Mouse (Mus musculus): ENCODE measurements around the gene Desi2. TPM values are rescaled to one million over a fixed set of nuclear protein-coding genes. Genes with fewer than 3 reads are reported as not detected.
"Not testable (repeated sequence)": the region's sequence is repeated elsewhere in the genome, so short reads cannot be mapped to it uniquely, and the experiment has no call there.

Desi2 gene
- polyA plus RNA-seq, 1 experiment: 32.5 TPM

DNA sequence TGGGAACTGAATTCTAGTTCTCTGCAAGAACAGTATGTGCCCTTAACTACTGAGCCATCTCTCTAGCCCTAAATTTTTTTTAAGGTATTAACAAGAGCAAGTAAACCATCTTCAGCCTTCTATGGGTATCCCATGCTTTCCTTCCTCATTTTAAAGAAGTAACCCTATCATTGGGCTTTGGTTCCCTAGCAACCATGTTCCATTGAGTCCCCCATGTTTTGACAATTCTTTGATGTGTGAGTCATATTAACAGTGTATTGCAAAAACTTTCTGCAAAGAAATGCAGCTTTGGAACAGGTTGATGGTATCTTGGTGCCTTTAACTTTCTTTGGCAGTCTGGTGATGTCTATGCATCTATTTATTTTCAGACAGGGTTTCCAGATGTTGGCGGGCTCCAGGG, 106.8 kb downstream of the Desi2 start:
- H3K9me3 ChIP-seq (replicated peaks; ENCODE audit: control insufficient read depth, insufficient read depth, low read length, poor library complexity, severe bottlenecking): no peaks in the 10 kb centered on the region
- H3K4me1 ChIP-seq (ENCODE audit: control insufficient read depth, insufficient read depth, low read length): no peaks in the 10 kb centered on the region
- TF ChIP-seq CTCF (IDR thresholded peaks at IDR 0.05; ENCODE audit: low read depth, low read length) (no peak), EP300 (IDR thresholded peaks at IDR 0.05; ENCODE audit: insufficient read depth, low read depth, low read length) (no peak), POLR2A (IDR thresholded peaks at IDR 0.05; ENCODE audit: insufficient read depth, low read length) (no peak)
- no peaks in the 10 kb centered on the region for H3K27me3 ChIP-seq (ENCODE audit: control insufficient read depth, insufficient read depth, low read length, poor library complexity, severe bottlenecking)
- no peak overlapping the region for H3K4me3 ChIP-seq (ENCODE audit: low read depth, low read length)
- no peaks in the 10 kb centered on the region for H3K36me3 ChIP-seq (ENCODE audit: control insufficient read depth, insufficient read depth, low read length, poor library complexity, severe bottlenecking)
- no peak overlapping the region for H3K27ac ChIP-seq (ENCODE audit: insufficient read depth, low read length)
- no peak overlapping the region for H3K9ac ChIP-seq (ENCODE audit: low read depth, poor library complexity, severe bottlenecking)

DNA sequence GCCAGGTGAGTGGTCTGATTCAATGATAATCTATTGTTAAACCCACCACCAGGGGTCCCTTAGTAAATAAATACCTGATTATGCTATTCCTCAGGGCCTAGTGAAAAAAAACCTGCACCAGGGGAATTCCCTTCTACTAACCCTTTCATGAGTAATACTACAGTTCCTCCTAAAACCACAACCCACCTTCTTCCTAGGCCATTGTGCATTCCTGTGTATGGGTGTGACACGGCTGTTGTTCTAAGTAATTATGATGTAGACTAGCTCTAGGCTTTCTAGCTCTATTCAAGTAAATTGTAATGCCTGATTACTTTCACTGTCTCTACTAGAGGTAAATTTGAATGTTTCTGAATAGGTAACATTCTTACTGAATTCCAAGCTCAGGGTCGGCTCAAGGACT, 114.0 kb downstream of the Desi2 start:
- H3K9me3 ChIP-seq (replicated peaks; ENCODE audit: control insufficient read depth, insufficient read depth, low read length, poor library complexity, severe bottlenecking); H3K4me1 ChIP-seq (ENCODE audit: control insufficient read depth, insufficient read depth, low read length); H3K4me3 ChIP-seq (ENCODE audit: low read depth, low read length); H3K9ac ChIP-seq (ENCODE audit: low read depth, poor library complexity, severe bottlenecking); H3K27me3 ChIP-seq (ENCODE audit: control insufficient read depth, insufficient read depth, low read length, poor library complexity, severe bottlenecking); H3K27ac ChIP-seq (ENCODE audit: insufficient read depth, low read length); H3K36me3 ChIP-seq (ENCODE audit: control insufficient read depth, insufficient read depth, low read length, poor library complexity, severe bottlenecking): not testable (repeated sequence)

DNA sequence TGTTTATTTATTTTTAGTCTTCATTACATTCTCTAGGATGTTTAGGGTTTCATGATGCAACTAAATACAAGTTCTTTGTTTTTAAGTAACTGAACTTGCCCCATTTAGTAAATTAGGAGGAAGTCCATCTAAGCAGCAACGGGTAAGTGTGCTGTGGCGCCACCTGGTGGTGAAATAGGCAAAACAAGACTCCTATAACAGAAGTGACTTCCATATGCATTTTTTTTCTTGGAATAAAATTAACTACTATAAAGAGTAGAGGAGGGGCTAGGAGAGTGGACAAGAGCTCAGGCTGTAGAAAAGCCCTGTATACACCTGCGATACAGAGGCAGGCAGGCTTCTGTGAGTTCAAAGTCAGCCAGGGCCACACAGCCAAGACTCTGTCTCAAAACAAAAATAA, 116.2 kb downstream of the Desi2 start:
- H3K4me1 ChIP-seq (ENCODE audit: control insufficient read depth, insufficient read depth, low read length): no peaks in the 10 kb centered on the region
- no peak overlapping the region for H3K27ac ChIP-seq (ENCODE audit: insufficient read depth, low read length)
- peaks cover 10% of the 10 kb centered on the region for H3K9me3 ChIP-seq (replicated peaks; ENCODE audit: control insufficient read depth, insufficient read depth, low read length, poor library complexity, severe bottlenecking)
- TF ChIP-seq EP300 (IDR thresholded peaks at IDR 0.05; ENCODE audit: insufficient read depth, low read depth, low read length) (no peak), POLR2A (IDR thresholded peaks at IDR 0.05; ENCODE audit: insufficient read depth, low read length) (no peak), CTCF (IDR thresholded peaks at IDR 0.05; ENCODE audit: low read depth, low read length) (no peak)
- no peaks in the 10 kb centered on the region for H3K27me3 ChIP-seq (ENCODE audit: control insufficient read depth, insufficient read depth, low read length, poor library complexity, severe bottlenecking)
- H3K36me3 ChIP-seq (ENCODE audit: control insufficient read depth, insufficient read depth, low read length, poor library complexity, severe bottlenecking): no peaks in the 10 kb centered on the region
- no peak overlapping the region for H3K4me3 ChIP-seq (ENCODE audit: low read depth, low read length)
- H3K9ac ChIP-seq (ENCODE audit: low read depth, poor library complexity, severe bottlenecking): no peak overlapping the region

Other genes starting within 250 kb of the Desi2 start
- gene Catspere2, start 204.0 kb upstream of the Desi2 start, polyA plus RNA-seq (2011; ENCODE audit: insufficient read depth, insufficient read length, low read depth, missing spikeins): not detected in 2 replicates
- 26.5 and 27.7 TPM in 2 replicates for gene Cox20, start 131.7 kb downstream of the Desi2 start, polyA plus RNA-seq (2011; ENCODE audit: insufficient read depth, insufficient read length, low read depth, missing spikeins)
- gene Hnrnpu, start 150.4 kb downstream of the Desi2 start, polyA plus RNA-seq (2011; ENCODE audit: insufficient read depth, insufficient read length, low read depth, missing spikeins): 1,120 and 1,155 TPM in 2 replicates
- 5.6 and 9.0 TPM in 2 replicates for gene Efcab2, start 218.7 kb downstream of the Desi2 start, polyA plus RNA-seq (2011; ENCODE audit: insufficient read depth, insufficient read length, low read depth, missing spikeins)

Data from ES-Bruce4 (cell line).